Mouse (Mus musculus) common myeloid progenitor, adult 5-6 weeks (primary cell): ENCODE results near the gene AC131692.1. TPM values are rescaled to one million over a fixed set of nuclear protein-coding genes. Genes with fewer than 3 reads are reported as not detected.

Experiments
- ATAC-seq: replicated peaks from 2 replicates; pipeline ENCODE4 v1.8.0; 2016; ENCODE audit warnings: low read depth, mild to moderate bottlenecking, moderate TSS enrichment, inconsistent platforms; ENCODE audit not compliant: poor library complexity, severe bottlenecking
- total RNA-seq: library from RNA; stranded (forward); fragments of 200-1000, 187-1606 nt; gene quantifications from 2 replicates; pipeline ENCODE4 v1.2.3, GENCODE M21; 2017

Gene AC131692.1
- 0.46 TPM in 1 of 2 replicates, not detected in the other for total RNA-seq

DNA sequence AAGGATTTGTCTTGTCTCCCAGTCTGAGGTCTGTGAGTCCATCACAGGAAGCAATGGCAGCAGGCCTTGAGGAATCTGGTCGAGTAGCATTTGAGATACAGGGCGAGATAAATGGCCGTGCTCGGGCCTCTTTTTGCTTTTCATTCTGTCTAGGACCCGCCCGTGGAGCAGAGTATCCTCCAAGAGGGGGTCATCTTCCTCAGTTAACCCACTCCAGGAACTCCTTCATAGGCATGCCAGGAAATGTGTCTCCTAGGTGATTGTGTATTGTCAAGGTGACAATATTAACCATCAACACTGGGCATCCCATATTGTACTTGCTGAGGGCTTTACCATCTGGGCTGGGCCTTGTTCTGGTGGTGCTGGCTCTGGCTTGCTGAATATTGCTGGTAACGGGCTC is at the start of gene AC131692.1:
AC131692.1 (plus strand) TSS at position 301 of the 400 bp plus-strand sequence.
- no peak for ATAC-seq

DNA sequence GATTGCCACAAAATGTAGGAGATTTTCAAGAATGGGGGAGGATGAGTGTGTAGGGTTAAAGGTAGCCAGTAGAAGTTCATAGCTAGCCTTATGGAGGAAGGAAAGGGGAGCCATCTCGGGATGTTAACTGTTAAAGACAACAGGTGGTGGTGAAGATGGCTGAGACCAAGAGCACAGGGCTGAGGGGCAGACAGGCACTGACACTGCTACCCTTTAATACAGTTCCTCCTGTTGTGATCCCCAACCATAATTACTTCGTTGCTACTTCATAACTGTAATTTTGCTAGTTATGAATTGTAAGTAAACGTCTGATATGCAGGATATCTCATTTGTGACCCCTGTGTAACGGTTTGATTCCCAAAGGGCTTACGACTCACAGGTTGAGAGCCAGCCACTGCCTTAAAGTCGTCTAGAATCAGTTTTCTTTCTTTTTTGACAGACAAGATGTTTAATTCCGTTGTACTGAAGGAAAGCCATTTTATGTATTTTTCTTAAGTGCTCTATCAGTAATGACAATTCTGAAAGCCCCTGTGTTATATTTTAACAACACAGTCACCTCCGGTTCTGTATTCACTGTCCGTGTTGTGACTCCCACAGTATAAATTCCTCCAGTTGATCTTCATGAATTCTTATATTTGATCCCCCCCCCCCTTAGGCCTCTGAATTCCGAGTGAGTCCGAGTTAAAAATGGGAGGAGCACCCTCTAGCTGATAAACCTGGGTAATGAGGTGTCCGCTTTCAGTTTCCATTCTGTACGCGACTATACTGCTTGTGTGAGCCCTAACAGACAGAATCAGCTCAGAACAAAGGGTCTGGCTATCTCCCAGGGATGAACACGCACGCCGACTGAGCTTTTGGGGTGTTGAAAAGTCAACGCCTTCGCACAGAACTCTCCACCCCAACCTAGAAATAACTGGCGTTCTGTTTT is 48.6 kb upstream of the AC131692.1 start:
- ATAC-seq, result peak; percentile 21

DNA sequence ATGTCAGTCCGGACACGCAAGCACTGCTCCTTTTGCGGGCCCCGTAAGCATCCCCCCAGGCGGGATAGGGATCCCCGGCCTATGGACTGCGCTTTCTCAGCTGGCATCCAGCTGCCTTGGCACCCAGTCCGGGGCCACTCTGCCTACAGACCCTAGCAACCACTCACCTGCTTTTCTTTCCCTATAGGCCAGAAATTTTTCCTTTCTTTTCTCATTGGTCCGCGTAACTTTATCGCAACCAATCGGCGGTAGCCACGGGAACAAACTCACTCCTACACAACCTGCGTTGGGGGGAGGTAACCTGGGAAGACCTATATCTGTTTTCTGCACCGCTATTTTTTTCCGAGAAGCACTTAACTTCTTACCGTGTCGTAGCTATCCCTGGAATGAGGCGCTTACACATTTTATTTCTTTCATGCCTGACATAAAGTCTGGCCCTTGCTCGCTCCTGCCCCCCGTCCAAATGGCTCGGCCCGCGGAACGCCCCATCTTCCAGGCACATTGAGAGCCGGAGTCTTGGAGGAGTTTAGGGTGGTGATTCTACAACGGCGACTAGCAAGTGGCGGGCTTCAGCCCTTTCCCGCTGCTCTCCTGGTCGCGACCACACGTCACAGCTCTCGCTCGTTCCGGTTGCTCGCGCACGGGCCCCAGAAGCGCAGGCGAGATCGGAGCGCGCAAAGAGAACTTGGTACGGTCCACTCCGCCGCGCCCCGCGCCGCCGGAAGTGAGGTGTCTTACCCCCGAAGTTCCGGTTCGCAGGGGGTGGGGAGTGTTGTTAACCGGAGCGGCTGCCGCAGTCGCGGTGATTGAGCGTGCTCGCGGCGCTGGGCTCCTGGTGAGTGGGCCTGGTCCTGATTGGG is 47.7 kb upstream of the AC131692.1 start, which contains the start of gene Syvn1:
Syvn1 (plus strand) TSS at position 283 of the 860 bp plus-strand sequence.
- peak; percentile 84 for ATAC-seq

DNA sequence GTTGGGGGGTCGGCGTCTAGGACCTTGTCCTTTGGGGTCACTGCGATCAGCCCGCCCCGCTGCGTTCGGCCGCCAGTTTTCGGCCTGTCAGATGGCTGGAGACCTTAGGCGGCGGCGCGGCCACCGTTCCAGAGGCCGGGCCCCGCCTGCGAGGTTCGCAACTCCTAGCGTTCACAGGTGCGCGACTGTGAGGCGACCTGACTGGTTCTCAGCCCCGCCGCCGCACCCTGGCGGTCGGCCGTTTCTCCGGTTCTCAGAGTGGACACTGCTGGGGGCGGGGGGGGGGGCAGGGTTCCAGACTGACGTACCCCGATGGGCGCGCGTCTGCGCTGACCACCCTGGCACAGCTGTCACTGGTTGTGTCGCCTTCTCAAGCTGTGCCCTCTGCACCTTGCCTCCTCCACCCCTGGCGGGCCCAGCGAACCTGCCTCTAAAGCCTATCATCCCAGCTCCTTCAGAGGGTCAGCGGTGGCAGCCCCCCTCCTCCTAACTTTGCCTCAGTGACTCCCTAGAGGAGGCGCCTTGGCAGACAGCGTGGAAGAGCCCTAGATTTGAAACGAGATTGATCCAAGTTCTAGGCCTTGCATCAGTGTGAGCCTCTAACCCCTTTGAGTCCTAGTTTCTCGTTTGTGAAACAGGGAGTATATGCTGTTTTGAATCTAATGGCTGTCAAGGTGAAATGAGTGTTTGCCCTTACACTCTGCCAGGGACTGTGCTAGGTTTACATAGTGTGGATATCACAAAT is 46.9 kb upstream of the AC131692.1 start:
- no peak for ATAC-seq

DNA sequence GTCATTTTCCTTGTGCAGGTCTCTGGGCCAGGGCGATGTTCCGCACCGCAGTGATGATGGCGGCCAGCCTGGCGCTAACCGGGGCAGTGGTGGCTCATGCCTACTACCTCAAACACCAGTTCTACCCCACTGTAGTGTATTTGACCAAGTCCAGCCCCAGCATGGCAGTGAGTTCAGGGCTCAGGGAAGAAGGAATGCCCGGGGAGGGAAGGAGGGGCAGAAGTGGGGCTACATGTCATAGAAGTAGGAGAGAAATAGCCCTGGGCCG is 46.4 kb upstream of the AC131692.1 start:
- no peak for ATAC-seq

DNA sequence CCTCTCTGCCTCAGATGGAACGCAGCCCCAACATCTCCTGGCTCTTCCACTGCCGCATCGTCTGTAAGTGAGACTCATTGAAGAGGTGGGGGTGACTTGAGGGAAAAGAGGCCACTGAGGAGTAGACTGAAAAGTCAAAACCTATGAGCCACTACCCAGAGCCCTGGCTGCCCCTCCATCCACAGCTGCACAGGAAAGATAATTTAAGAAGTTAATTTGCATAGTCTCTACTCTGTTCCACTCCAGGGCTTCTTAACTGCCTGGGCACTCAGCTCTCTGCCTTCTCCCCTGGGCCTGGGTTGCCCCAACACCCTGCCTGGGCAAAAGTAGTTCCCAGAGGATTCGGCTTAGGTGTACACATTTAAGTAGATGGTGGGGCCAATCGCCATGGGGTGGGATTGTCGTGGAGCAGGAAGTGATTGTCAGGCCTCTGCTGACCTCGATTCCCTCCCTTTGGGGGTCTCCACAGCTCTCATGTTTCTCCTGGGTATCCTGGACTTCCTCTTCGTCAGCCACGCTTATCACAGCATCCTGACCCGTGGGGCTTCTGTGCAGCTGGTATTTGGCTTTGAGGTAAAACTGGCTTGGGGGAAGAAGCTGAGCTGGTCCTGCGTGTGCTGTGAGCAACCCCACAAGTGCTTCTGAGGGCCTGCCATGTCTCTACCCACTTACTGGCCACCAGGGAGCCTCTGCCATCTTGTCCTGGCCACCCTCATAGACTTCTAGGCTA is 45.4 kb upstream of the AC131692.1 start:
- ATAC-seq, result no peak

DNA sequence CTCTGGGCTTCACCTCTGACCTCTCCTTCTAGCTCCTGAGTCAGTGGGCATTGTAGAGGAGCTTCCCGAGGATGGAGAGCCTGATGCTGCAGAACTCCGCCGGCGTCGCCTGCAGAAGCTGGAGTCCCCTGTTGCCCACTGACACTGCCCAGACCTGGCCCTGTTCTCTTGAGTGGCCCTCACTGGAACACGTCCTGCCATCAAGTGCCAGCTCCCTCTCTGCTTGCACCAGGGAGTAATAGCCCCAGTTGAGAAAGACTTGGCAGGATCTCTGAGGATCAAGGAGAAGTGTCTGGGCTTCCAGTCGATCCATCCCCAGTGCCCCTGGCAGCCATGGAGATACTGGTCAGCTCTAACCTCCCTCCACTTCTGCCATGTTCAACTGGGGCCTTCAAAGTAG is 41.7 kb upstream of the AC131692.1 start:
- no peak for ATAC-seq

DNA sequence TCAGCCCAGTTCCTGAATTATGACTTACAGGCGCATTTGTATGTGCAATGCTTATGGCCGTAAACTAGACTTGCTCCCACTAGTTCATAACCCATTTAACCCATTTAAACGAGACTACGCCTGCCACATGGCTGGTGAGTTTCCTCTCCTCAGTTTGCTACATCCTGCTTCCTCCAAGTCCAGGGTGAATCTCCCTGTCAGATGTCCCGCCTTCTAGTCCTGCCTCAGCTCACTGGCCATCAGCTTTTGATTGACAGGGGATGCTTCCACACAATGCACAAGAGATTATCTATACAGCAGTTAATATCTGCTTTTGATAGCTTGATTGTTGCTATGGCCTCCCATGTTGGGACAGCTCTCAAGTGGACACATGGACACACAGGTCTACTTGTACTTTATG is 39.9 kb upstream of the AC131692.1 start:
- ATAC-seq, result no peak

DNA sequence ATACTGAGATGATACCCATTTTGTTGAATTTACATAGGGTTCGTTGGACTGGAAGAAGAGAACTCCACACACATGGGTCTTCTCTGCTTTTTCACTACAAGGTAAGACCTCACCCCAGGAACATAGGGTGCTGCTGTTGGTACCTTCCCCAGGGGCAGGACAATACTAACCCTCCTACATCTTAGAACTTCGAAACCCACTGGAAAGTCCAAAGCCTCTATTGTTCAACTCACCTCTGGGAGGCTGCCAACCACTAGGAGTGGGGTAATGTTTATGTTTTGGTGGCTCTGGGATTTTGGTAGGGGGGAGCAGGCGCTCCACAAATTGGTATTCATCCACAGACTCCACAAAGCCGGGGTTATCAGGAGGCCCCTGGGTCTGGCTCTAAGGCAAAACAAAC is 37.5 kb upstream of the AC131692.1 start:
- ATAC-seq, result no peak

DNA sequence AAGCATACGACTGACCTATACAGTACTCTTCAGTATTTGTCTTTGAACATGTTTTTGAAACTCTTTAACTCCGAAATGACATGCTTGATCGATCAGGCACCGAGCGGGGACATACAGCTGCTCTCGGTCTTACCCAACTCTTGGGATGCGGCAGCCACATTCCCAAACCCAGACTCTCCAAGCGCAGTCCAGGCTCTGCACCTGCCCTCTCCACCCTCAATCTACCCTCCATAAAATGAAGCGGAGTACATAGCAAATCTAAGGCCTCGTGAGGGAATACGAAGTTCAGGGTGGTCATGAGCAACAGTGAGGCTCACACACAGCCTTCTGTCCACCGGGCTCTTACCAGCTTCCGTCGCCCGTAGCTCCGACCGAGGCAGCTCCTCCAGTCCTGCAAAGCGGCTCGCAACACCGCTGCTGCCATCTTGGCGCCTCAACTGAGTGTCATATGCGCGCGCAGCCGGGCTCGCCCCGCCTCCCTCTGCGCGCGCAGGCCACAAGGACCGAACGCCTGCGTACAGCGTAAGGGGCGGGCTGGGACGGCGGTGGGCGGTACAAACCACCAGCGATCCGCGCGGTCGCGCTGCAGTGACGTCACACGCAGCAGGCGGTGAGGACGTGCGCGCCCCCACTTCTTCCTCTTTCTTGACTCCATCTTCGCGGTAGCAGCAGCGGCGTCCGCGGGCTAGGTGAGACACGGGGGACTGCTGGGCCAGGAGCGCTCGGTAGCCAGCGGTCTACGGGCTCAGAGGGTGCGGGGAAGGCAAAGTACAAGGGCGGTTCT is 36.7 kb upstream of the AC131692.1 start, which contains the start of the genes Mrpl49 and Fau:
Mrpl49 (minus strand) TSS at position 473 of the 784 bp plus-strand sequence.
Fau (plus strand) TSS at position 532 of the 784 bp plus-strand sequence.
- ATAC-seq, result peak; percentile 76

DNA sequence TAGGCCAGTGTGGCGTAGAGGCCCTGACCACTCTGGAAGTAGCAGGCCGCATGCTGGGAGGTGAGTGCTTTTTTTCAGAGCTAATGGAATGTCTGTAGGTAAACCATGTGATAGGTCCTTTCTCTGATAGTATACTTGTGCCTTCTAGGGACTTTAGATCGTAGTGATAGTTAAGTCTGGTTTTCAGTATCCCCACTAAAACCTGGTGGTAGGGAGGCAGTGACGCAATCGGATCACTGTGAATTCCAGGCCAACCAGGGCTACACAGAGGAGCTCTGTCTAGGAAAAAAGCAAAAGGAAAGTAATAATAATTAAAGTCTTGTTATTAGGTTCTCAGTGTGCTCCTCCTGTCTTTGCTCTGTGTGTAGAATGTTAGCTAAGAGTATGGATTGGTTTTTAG is 35.7 kb upstream of the AC131692.1 start:
- no peak for ATAC-seq

DNA sequence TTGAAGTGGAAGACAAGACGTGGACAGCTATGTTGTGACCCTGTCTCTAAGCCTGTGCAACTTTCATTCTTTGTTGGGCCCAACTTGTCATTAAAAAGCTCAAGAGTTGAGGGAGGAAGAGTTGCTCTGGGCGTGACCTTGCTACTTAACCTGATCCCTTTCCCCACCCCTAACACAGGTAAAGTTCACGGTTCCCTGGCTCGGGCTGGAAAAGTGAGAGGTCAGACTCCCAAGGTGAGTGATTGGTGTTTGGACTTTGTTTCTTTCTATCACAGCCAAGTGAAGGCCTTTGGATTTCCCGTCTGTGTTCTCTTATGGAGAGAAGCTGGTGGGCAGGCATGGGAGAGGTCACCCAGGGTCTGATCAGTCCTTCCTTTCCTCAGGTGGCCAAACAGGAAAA is 35.3 kb upstream of the AC131692.1 start:
- no peak for ATAC-seq

DNA sequence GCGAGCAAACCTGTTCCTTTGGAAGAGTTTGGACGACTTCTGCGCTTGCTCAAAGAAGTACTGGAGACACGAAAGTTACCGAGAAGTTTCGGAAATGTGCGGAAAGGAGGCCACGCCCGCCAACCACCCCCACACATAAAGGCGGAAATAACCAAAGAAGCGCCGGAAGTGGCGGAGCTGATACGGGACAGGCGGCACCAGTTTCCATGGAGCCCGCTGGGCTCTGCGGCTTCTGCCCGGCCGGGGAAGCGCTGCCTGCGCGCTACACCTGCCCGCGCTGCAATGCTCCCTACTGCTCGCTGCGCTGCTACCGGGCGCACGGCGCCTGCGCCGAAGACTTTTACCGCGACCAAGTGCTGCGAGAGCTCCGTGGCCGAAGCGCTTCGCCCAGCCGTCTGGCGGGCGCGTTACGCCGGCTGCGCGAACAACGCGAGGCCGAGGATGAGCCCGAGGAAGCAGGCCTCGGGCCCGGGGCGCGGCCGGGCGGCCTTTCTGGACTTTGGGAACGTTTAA is 33.1 kb upstream of the AC131692.1 start, which contains the start of gene Znhit2:
Znhit2 (plus strand) TSS at position 172 of the 513 bp plus-strand sequence.
- peak; percentile 74 for ATAC-seq

DNA sequence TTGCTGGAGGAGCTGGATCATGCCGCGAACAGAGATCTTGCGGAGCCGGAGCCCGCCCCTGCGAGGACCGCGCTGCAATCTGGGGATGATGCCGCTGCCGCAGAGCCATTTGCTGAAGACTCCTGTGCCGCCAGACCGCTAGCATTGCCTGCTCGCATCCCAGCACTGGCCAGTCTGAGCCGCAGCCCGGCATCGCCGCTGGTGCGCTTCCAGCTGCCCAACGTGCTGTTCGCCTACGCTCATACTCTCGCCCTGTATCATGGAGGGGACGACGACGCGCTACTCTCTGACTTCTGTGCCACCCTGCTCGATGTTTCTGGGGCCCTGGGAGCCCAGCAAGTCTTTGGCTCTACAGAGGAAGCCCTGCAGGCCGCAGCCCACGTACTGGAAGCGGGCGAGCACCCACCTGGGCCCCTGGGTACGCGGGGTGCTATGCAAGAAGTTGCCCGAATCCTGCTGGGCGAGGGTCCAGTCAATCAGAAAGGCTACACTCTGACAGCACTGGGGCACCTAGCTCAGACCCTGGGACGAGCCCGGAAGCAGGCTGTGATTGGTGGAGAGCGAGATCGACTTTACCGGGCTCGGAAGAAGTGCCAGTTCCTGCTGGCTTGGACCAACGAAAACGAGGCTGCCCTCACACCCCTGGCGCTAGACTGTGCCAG is 32.4 kb upstream of the AC131692.1 start:
- ATAC-seq, result peak; percentile 46

DNA sequence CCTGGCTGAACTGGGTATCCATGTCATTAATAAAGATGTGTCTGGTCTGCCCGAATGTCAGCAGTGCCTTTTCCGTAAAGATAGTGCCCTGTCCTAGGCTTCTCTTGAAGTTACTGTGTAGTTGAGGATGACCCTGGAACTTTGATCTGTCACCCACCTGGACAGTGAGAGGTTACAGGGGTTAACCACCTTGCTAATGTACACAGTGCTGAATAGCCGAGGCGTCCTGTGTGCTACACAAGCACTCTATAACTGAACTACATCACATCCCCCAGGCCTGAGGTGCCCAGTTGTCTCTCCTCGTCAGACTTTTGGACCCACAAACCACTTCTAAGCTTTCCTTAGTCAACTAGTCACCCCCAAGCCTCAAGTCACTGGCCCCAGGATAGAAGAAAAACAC is 31.8 kb upstream of the AC131692.1 start:
- ATAC-seq, result no peak

DNA sequence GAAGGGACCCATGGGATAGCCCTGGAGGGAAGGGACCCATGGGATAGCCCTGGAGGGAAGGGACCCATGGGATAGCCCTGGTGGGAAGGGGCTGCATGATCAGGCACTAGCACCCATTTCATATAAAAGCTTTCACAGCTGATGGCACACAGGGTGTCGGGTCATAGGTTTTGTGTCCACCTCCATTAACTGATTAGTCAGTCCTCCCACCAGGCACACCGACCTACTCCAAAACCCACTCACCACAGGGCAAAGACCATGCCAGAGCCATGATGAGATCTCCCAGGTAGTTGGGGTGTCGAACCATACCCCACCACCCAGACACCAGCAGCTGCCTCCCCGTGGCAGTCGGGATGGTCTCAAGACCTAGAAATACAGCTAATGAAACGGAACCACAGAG is 31.1 kb upstream of the AC131692.1 start:
- no peak for ATAC-seq

DNA sequence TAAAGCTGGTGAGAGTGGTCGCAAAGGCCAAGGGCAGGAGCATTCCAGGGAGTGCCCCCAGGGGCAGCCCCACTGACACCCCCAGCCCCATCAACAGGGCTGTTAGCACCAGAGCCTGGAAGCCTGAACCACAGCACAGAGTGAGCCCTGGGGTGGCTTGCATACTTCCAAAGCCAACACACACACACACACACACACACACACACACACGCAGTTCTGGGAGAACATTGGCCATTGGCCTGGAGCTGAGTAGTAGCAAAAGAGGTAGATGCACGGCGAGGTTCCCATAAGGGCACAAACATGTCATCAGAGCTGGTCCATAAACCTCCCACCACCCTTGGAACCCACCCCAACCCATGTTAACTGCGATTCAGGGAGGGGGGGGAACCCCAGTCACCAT is 27.6 kb upstream of the AC131692.1 start:
- ATAC-seq, result no peak
